Mouse (Mus musculus) megakaryocyte, embryonic 14.5 days (primary cell): ENCODE data around the gene Ier3.

Experiments
- FLI1 ChIP-seq: IDR thresholded peaks from 2 replicates; pipeline ENCODE4 v1.6.1; 2012; ENCODE audit warnings: low read length, inconsistent platforms, mixed read lengths
- GATA1 ChIP-seq: IDR thresholded peaks from 3 replicates; pipeline ENCODE4 v1.6.1; 2012; ENCODE audit warnings: mixed read lengths, low read length, inconsistent platforms, borderline replicate concordance

GRCm38 (mm10) chr17:35859835-35860234 is 38.4 kb downstream of the Ier3 start:
- no peak for TF ChIP-seq GATA1
- TF ChIP-seq FLI1 = no peak
